ENCODE assay signal across 8 mouse cellular contexts in genomic region chr13:67844119-67844852, GRCm38 (mm10). TPM values are rescaled to one million over a fixed set of nuclear protein-coding genes. Genes with fewer than 3 reads are reported as not detected.
DNase-seq lines count a peak whose midpoint lies in the region; ATAC-seq and TF ChIP-seq lines count a peak whose summit lies in the region.

No protein-coding gene starts in this region.

- no peak for TF ChIP-seq EP300 in heart, postnatal 0 days (IDR thresholded peaks at IDR 0.05; ENCODE audit: low read depth)

- H3K27ac ChIP-seq in heart, postnatal 0 days (ENCODE audit: low read depth) = no peak overlapping the region
- no peak overlapping the region for H3K27ac ChIP-seq in liver, embryonic 13.5 days

- H3K4me1 ChIP-seq in G1E (ENCODE audit: insufficient read depth, low read depth, low read length) = peaks cover 6% of the 10 kb centered on the region
- no peaks in the 10 kb centered on the region for H3K4me1 ChIP-seq in heart, postnatal 0 days (ENCODE audit: control insufficient read depth, insufficient read depth)
- 0 out of 2 replicates have a peak, but pooled peaks cover 4% of the 10 kb centered on the region for H3K4me1 ChIP-seq in liver, embryonic 13.5 days (replicated peaks)

- no peak overlapping the region for H3K4me3 ChIP-seq in G1E (ENCODE audit: low read depth, low read length)
- H3K4me3 ChIP-seq in heart, postnatal 0 days (ENCODE audit: low read depth, low read length) = peak overlapping the region; percentile 47
- peak overlapping the region; percentile 22 for H3K4me3 ChIP-seq in liver, embryonic 13.5 days (replicated peaks)

- H3K9me3 ChIP-seq in G1E (replicated peaks) = no peaks in the 10 kb centered on the region
- no peaks in the 10 kb centered on the region for H3K9me3 ChIP-seq in heart, postnatal 0 days (replicated peaks; ENCODE audit: control insufficient read depth, low read length)
- H3K9me3 ChIP-seq in liver, embryonic 13.5 days (replicated peaks) = no peaks in the 10 kb centered on the region

- WGBS in heart, postnatal 0 days = 0% methylated on average over 13 of the region's 19 CpGs
- WGBS in liver, embryonic 13.5 days (ENCODE audit: insufficient replicate concordance) = under 1% methylated on average over 14 of the region's 19 CpGs

- peak; percentile 23 for DNase-seq in G1E (ENCODE audit: low spot score)
- peak; percentile 84 for DNase-seq in brain, embryonic 14.5 days (ENCODE audit: low read depth)
- peak; percentile 25 for DNase-seq in fibroblast of lung, adult 2 months (ENCODE audit: low read depth)
- peak; percentile 64 for DNase-seq in heart, postnatal 0 days (ENCODE audit: low spot score)
- peak; percentile 47 to 71 for DNase-seq in kidney, postnatal 36 days
- no peak for DNase-seq in liver, embryonic 13.5 days
- DNase-seq in natural killer cell, adult 2 months (ENCODE audit: low spot score in 2 of 2) = peak; percentile 38 to 60
- DNase-seq in telencephalon, adult 2 months (ENCODE audit: low read depth, low spot score) = peak; percentile 51

- H3K27me3 ChIP-seq in G1E (ENCODE audit: insufficient read depth, low read length) = no peaks in the 10 kb centered on the region
- no peaks in the 10 kb centered on the region for H3K27me3 ChIP-seq in heart, postnatal 0 days (ENCODE audit: control insufficient read depth, insufficient read depth, low read length)
- no peaks in the 10 kb centered on the region for H3K27me3 ChIP-seq in liver, embryonic 13.5 days

- no peak for TF ChIP-seq POLR2A in brain, embryonic 14.5 days (IDR thresholded peaks at IDR 0.05; ENCODE audit: borderline replicate concordance, extremely low read depth, insufficient read depth, insufficient read length, poor library complexity, severe bottlenecking)

- no peaks in the 10 kb centered on the region for H3K36me3 ChIP-seq in G1E (replicated peaks)
- no peaks in the 10 kb centered on the region for H3K36me3 ChIP-seq in heart, postnatal 0 days (replicated peaks; ENCODE audit: control insufficient read depth, insufficient read depth, low read length)
- H3K36me3 ChIP-seq in liver, embryonic 13.5 days = no peaks in the 10 kb centered on the region

- ATAC-seq in G1E (ENCODE audit: extremely low read depth, insufficient number of reproducible peaks, low FRiP score, poor library complexity, severe bottlenecking) = peak; percentile 34
- peak; percentile 73 for ATAC-seq in heart, postnatal 0 days (ENCODE audit: insufficient read depth, low read depth)
- ATAC-seq in liver, embryonic 13.5 days (ENCODE audit: low read depth) = no peak; the same call in 1 of the 2 replicates

- H3K9ac ChIP-seq in heart, postnatal 0 days (replicated peaks; ENCODE audit: low read depth, low read length) = peak overlapping the region; percentile 17; the same call in 1 of the 2 replicates
- no peak overlapping the region for H3K9ac ChIP-seq in liver, embryonic 13.5 days

- H3K4me2 ChIP-seq in heart, postnatal 0 days (ENCODE audit: low read depth, low read length) = peak overlapping the region; percentile 58
- H3K4me2 ChIP-seq in liver, embryonic 13.5 days = peak overlapping the region; percentile 43

- TF ChIP-seq CTCF in G1E (IDR thresholded peaks at IDR 0.05; ENCODE audit: low read depth, low read length) = no peak
- TF ChIP-seq CTCF in brain, embryonic 14.5 days (IDR thresholded peaks at IDR 0.05; ENCODE audit: borderline replicate concordance, extremely low read depth, insufficient read depth, insufficient read length) = peak; percentile 56; the same call in 1 of the 2 replicates
- peak; percentile 62 for TF ChIP-seq CTCF in heart, postnatal 0 days (IDR thresholded peaks at IDR 0.05; ENCODE audit: low read depth)

RNA-seq across cellular contexts. Expression of gene Gm10037, which starts 13.4 kb away (rescaled TPM):
- total RNA-seq in G1E (2014; fragmentation: Nextera tagmentation) = not detected in 2 replicates
- not detected in 2 replicates for total RNA-seq in G1E (2017)
- not detected in 2 replicates for polyA plus RNA-seq in G1E (2012)
- polyA plus RNA-seq in brain, embryonic 14.5 days (2012; rRNA removed) = 6.0 and 6.1 TPM in 2 replicates
- not detected in 2 replicates for total RNA-seq in heart, postnatal 0 days (2014; rRNA removed; ENCODE audit: low replicate concordance)
- 0.67 and 0.97 TPM in 2 replicates for polyA plus RNA-seq in heart, postnatal 0 days (2015; fragmentation: Nextera tagmentation; extraction: Ambion mirVana)
- polyA plus RNA-seq in liver, embryonic 13.5 days (2015; fragmentation: Nextera tagmentation; extraction: Ambion mirVana) = 0.37 and 0.40 TPM in 2 replicates

RNA-seq across cellular contexts. Expression of gene BC048507, which starts 18.8 kb away (rescaled TPM):
- not detected in 2 replicates for total RNA-seq in G1E (2014; fragmentation: Nextera tagmentation)
- not detected in 2 replicates for total RNA-seq in G1E (2017)
- polyA plus RNA-seq in G1E (2012) = not detected in 2 replicates
- not detected in 2 replicates for polyA plus RNA-seq in brain, embryonic 14.5 days (2012; rRNA removed)
- total RNA-seq in heart, postnatal 0 days (2014; rRNA removed; ENCODE audit: low replicate concordance) = not detected in 2 replicates
- polyA plus RNA-seq in heart, postnatal 0 days (2015; fragmentation: Nextera tagmentation; extraction: Ambion mirVana) = not detected in 2 replicates
- polyA plus RNA-seq in liver, embryonic 13.5 days (2015; fragmentation: Nextera tagmentation; extraction: Ambion mirVana) = not detected in 2 replicates

RNA-seq across cellular contexts. Expression of gene Zfp273, which starts 30.7 kb away (rescaled TPM):
- total RNA-seq in G1E (2014; fragmentation: Nextera tagmentation) = 4.8 and 5.0 TPM in 2 replicates
- total RNA-seq in G1E (2017) = 3.9 and 5.8 TPM in 2 replicates
- 0.13 TPM in 2 replicates for polyA plus RNA-seq in G1E (2012)
- 4.7 and 5.8 TPM in 2 replicates for polyA plus RNA-seq in brain, embryonic 14.5 days (2012; rRNA removed)
- 0.85 and 2.5 TPM in 2 replicates for total RNA-seq in heart, postnatal 0 days (2014; rRNA removed; ENCODE audit: low replicate concordance)
- 3.2 and 3.3 TPM in 2 replicates for polyA plus RNA-seq in heart, postnatal 0 days (2015; fragmentation: Nextera tagmentation; extraction: Ambion mirVana)
- 1.7 and 2.1 TPM in 2 replicates for polyA plus RNA-seq in liver, embryonic 13.5 days (2015; fragmentation: Nextera tagmentation; extraction: Ambion mirVana)
